Mouse (Mus musculus) layer of hippocampus, adult 8-10 months (tissue): Measurements from ENCODE around the gene Megf8. TPM values are rescaled to one million over a fixed set of nuclear protein-coding genes. Genes with fewer than 3 reads are reported as not detected.

Source experiments
- DNase-seq, 2 experiments: peaks; one replicate each; pipeline ENCODE4 v3.0.0; 2022; ENCODE audit warnings: low spot score in 2 of 2
- total RNA-seq, 4 experiments: library from RNA; stranded (reverse); gene quantifications; 2 replicates each; pipeline ENCODE4 v1.2.4; 2022

Gene Megf8
- total RNA-seq, 4 experiments from 2014 or later, result 90.3 to 107 (median 97.0) TPM

GRCm38 (mm10) chr7:25279076-25279860 lies 37.7 kb upstream of the Megf8 start:
- DNase-seq, result peak; percentile 89 to 94

DNA sequence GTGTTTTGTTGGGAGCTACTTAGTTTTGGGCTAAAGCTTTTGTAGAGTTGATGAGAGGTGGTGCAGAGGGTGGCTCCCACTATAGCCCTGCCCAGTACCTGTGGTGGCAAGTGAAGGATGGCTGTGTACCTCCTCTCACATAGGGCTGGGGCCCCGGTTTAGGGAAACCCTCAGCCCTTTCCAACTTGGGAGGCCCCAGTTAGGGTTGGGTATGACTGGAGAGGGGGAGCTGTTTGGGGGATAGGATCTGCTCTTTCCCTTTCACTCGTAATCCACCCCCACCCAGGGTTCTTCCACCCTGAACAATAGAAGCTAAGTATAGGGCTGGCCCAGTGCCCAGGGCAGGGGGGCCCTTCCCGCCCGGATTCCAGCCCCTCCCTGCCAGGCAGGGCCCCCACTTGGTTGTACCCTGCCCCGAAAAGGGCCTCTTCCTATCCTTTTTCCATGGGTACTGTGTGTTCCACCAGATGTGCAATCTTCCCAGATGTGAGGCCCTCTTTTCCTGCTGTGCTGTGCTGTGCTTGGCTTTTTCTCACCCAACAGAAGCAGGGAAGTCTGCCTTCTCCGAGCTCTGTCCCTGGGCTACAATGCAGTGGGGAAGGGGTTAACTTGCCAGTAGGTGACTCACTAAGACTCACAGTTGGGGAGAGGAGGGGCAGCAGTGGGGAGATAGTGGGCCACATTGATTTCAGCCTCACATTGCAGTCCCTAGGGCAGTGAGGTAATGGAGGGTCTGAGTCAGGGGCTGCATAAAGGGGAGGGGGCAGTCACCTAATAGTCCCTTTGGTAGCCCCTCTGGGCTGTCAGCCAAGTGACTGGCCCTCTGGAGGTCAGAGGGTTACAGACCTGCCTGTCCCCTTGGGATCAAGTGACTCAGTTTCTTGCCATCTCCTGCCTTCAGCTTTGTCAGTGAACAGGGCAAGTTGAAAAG lies 36.8 kb upstream of the Megf8 start:
- DNase-seq, result peak in 1 of 2 experiments; percentile 65

DNA sequence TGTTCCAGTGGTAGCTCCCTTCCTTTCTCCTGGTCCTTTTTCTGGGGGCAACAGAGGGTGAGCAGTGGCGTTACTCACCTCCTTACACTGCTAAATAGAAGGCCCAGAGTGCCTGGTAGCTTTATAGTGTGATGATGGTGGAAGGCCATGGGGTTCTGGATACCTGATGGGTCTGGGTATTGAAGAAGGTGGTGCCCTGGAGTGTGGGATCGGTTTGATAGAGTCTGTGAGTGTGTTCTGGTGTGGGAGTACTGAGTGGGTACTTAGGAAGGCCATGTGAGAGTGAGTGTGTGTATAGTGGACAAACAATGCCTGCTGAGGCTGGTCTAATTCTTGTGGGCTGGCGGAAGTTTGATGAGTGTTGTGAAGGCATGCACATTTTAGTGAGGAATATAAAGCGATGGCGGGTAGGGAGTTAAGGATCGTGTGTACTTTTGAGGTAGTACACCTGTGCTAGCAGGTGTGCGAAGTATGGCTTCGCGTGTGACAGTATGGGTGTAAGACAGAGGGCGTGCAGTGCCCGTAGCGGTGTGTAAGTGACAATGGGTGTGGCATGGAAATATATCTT lies 35.7 kb upstream of the Megf8 start:
- DNase-seq, result peak in 1 of 2 experiments; percentile 37

DNA sequence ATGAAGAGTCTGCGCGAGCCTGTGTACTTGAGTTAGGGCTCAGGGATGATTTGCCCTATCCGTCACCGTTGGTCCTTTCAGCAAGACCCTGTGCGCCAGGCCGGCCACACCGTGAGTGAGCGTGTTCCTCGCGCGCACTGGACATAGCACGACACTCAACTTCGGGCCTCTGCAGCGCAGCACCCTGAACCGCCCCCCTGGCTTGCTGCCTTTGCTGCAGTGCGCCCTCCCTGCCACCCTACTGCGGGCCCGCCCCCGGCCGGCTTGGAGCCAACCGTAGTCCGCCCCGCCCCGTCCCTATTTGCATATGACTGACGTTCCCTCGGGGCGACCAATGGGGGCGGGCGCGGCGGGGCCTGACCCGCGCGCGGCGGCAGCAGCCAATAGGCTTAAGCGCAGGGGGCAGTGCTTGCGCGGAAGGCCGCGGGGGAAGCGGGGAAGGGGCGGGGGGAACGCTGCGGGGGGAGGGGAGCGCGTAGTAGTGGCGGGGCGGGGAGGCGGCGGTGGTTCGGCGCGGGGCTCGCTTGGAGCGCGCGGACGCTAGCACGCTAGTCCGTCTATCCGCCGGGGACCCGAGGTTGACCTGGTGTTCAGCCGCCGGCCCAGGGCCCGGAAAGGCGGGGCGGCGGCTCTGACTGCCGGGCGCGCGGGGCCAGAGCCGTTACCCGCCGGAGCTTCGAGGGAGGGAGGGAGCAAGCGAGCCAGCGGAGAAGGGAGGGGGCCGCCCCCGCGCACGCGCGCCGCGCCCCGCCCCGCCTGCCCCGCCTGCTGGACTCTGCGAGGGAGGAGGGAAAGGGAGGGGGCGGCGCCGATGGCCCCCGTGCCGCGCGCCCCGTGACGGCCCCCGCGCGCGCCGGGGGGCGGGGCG lies 35.0 kb upstream of the Megf8 start:
- DNase-seq, result peak; percentile 95

DNA sequence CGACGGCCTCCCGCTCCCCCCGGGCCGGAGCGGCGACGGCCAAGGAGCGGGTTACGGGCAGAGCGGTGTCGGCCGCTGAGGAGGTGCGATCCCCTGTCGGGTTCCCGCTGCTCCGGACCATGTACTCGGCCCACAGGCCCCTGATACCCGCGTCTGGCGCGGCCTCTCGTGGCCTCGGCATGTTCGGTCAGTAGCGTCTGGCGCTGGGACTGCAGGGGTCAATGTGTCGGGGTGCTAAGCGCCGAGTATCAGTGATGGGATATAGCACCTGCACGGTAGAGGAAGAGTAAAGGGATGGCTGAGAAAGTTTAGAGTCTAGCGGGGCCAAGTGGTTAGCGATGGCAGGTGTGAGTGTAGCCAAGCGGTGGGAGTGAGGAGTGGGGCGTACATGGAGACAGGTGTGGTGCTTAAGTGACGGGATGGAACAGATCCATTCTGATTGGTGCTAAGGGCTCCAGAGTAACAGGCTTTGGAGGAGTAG lies 34.2 kb upstream of the Megf8 start:
- no peak for DNase-seq

DNA sequence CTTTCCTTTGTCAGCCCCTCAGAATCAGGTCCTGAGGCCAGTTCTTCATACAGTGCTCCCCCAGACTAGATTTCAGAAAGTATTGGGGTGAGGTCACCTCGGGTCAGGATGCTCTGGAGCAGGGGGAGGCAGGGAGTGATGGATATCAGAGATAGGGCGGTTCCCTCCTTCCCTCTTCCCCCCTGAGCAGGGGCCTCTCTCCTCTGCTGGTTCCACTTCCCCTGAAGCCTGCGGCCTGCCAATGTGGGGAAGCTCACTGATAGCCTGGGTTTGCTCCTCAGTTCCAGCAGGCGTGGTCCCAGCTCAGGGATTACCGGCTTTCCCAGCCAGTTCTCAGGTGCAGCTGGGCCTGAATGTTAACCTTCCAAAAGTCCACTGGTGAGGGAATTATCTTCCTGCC lies 33.3 kb upstream of the Megf8 start:
- DNase-seq, result no peak

DNA sequence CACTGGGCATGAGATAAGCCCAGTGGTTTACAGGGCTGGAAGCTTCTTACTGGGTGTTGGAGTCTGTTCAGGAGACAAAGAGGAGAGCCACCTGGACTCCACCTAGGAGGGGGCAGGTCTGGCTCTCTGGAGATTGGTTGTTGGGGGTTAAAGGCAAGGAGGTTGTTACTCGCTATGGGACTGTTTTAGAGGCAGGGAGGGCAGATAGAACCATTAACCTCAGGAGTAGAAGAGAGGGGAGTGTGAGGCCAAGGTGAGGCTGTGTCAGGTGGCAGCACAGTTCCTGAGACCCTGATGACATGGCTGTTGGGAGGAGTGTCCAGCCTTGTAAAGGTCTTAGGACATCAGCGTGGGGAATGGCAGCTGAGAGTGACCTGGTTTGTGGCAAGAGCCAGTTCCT lies 32.8 kb upstream of the Megf8 start:
- no peak for DNase-seq

- no peak for DNase-seq
Measured at GRCm38 (mm10) chr7:25284766-25285165, 32.2 kb upstream of the Megf8 start.

DNA sequence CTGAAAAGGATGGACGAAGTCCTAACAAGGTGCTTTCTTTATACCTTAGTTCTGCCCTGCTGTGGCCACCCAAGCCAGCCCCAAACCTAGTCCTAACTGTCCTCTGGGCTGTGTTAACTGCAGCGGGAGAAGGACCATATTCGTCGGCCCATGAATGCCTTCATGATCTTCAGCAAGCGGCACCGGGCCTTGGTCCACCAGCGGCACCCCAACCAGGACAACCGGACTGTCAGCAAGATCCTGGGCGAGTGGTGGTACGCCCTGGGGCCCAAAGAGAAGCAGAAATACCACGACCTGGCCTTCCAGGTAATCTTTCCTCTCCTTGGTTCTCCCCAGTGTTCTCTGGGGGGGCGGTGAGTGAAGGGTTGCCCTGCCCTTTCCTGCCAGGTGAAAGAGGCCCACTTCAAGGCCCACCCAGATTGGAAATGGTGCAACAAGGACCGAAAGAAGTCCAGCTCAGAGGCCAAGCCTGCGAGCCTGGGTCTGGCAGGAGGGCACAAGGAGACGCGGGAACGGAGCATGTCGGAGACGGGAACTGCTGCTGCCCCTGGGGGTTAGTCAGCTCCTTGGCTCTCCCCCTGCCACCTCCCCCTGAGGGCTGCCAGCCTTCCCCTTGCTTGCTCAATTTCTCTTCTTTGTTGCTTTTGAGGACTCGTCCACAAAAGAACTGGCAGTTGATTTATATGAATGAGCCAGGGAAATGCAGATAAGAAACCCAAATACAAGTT lies 31.3 kb upstream of the Megf8 start:
- no peak for DNase-seq

- DNase-seq, result no peak
Measured at GRCm38 (mm10) chr7:25286989-25287388, 30.0 kb upstream of the Megf8 start.

GRCm38 (mm10) chr7:25288011-25288410 lies 29.0 kb upstream of the Megf8 start:
- DNase-seq, result no peak

GRCm38 (mm10) chr7:25288721-25289120 lies 28.2 kb upstream of the Megf8 start:
- no peak for DNase-seq

DNA sequence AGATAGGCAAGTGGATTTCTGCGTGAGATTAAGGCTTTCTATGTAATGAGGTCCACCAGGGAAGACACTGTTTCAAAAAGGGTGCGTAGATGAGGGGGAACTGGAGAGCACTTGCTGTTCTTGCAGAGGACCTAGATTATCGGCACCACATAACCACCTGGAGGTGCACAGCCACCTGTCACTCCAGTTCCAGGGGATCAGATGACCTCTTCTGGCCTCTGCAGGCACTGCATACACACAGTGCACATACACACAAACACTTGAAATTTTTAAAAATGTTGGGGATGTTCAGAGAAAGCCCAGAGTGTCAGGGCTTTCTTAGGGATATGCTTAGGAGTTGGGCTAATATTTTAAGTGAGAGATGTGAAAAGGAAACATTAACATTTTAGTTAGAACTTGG lies 27.0 kb upstream of the Megf8 start:
- DNase-seq, result no peak

GRCm38 (mm10) chr7:25290463-25290862 lies 26.5 kb upstream of the Megf8 start:
- DNase-seq, result no peak

DNA sequence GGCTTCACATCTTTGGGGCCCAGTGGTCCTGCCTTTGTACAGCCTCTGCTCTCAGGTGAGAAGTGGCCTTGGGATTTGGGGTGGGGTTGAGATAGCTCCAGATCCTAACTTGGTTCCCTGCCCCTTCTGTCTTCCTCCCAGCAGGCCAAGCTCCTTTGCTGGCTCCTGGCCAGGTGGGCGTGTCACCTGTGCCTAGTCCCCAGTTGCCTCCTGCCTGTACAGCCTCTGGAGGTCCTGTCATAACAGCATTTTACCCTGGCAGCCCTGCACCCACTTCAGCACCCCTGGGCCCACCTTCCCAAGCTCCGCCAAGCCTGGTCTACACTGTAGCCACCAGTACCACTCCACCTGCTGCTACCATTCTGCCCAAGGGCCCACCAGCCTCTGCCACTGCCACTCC lies 26.1 kb upstream of the Megf8 start:
- DNase-seq, result no peak

DNA sequence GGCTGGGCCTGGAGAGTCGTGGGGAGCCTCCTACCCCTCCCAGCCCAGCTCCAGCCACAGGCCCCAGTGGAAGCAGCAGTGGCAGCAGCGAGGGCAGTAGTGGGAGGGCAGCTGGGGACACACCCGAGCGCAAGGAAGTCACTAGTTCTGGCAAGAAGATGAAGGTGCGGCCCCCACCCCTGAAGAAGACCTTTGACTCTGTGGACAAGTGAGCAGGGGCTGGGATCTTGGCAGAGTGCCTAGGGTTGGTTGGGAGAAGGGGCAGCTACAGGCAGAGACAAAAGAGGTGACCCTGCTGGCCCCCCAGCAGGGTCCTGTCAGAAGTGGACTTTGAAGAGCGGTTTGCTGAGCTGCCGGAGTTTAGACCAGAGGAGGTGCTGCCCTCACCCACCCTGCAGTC lies 24.9 kb upstream of the Megf8 start:
- DNase-seq, result no peak

DNA sequence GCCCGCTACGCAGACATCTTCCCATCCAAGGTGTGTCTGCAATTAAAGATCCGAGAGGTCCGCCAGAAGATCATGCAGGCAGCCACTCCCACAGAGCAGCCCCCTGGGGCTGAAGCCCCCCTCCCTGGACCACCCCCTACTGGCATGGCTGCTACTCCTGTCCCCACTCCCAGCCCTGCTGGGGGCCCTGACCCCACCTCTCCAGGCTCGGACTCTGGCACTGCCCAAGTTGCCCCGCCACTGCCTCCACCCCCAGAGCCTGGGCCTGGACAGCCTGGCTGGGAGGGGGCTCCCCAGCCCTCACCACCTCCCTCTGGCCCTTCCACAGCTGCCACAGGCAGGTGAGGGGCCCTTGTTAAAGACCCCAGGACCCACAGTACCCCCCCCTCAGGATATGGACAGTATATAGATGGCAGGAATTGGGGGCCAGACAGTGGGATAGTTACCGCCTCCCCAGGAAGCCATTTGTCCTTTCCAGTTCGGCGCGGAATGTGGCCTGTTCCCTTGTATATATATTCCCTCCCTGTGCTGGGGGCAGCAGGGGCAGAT lies 23.7 kb upstream of the Megf8 start:
- DNase-seq, result no peak

GRCm38 (mm10) chr7:25294495-25294894 lies 22.5 kb upstream of the Megf8 start:
- DNase-seq, result no peak

- no peak for DNase-seq
Measured at GRCm38 (mm10) chr7:25294960-25295722, 21.8 kb upstream of the Megf8 start.
